Mouse (Mus musculus): Measurements from ENCODE around the gene Faf1.
"Not testable (repeated sequence)": the region's sequence is repeated elsewhere in the genome, so short reads cannot be mapped to it uniquely, and the experiment has no call there.

Faf1 gene

GRCm38 (mm10) chr4:109665101-109665981, 11.0 kb upstream of the Faf1 start:
- peak; percentile 75 for DNase-seq (ENCODE audit: low read depth, low spot score)

- DNase-seq (ENCODE audit: low read depth, low spot score) = peak; percentile 66
Observed at GRCm38 (mm10) chr4:109665982-109666460, 10.4 kb upstream of the Faf1 start.

GRCm38 (mm10) chr4:109666461-109667269, 9.7 kb upstream of the Faf1 start, which contains the start of gene Cdkn2c:
Gene Cdkn2c (minus strand): TSS chr4:109667189.
- DNase-seq (ENCODE audit: low read depth, low spot score) = peak; percentile 89

GRCm38 (mm10) chr4:109667518-109667917, 8.9 kb upstream of the Faf1 start:
- DNase-seq (ENCODE audit: low read depth, low spot score) = no peak

- peak; percentile 65 for DNase-seq (ENCODE audit: low read depth, low spot score)
Observed at GRCm38 (mm10) chr4:109670213-109670612, 6.2 kb upstream of the Faf1 start.

- DNase-seq (ENCODE audit: low read depth, low spot score) = no peak
Observed at GRCm38 (mm10) chr4:109671941-109672340, 4.4 kb upstream of the Faf1 start.

GRCm38 (mm10) chr4:109674097-109674496, 2.3 kb upstream of the Faf1 start:
- DNase-seq (ENCODE audit: low read depth, low spot score) = no peak

- DNase-seq (ENCODE audit: low read depth, low spot score) = no peak
Observed at GRCm38 (mm10) chr4:109677221-109677620, 833 bp downstream of the Faf1 start.

- no peak for DNase-seq (ENCODE audit: low read depth, low spot score)
Observed at GRCm38 (mm10) chr4:109683561-109683960, 7.2 kb downstream of the Faf1 start.

- no peak for DNase-seq (ENCODE audit: low read depth, low spot score)
Observed at GRCm38 (mm10) chr4:109692674-109693073, 16.3 kb downstream of the Faf1 start.

GRCm38 (mm10) chr4:109700727-109701126, 24.3 kb downstream of the Faf1 start:
- not testable (repeated sequence) for DNase-seq (ENCODE audit: low read depth, low spot score)

- peak; percentile 65 for DNase-seq (ENCODE audit: low read depth, low spot score)
Observed at GRCm38 (mm10) chr4:109703568-109703967, 27.2 kb downstream of the Faf1 start.

- DNase-seq (ENCODE audit: low read depth, low spot score) = no peak
Observed at GRCm38 (mm10) chr4:109705349-109705748, 29.0 kb downstream of the Faf1 start.

GRCm38 (mm10) chr4:109719281-109719680, 42.9 kb downstream of the Faf1 start:
- no peak for DNase-seq (ENCODE audit: low read depth, low spot score)

- DNase-seq (ENCODE audit: low read depth, low spot score) = peak; percentile 72
Observed at GRCm38 (mm10) chr4:109729281-109729680, 52.9 kb downstream of the Faf1 start.

- DNase-seq (ENCODE audit: low read depth, low spot score) = no peak
Observed at GRCm38 (mm10) chr4:109735754-109736153, 59.4 kb downstream of the Faf1 start.

- peak; percentile 28 for DNase-seq (ENCODE audit: low read depth, low spot score)
Observed at GRCm38 (mm10) chr4:109743984-109744383, 67.6 kb downstream of the Faf1 start.

- peak; percentile 69 for DNase-seq (ENCODE audit: low read depth, low spot score)
Observed at GRCm38 (mm10) chr4:109759031-109759430, 82.6 kb downstream of the Faf1 start.

GRCm38 (mm10) chr4:109759901-109760300, 83.5 kb downstream of the Faf1 start:
- DNase-seq (ENCODE audit: low read depth, low spot score) = no peak

- DNase-seq (ENCODE audit: low read depth, low spot score) = peak; percentile 65
Observed at GRCm38 (mm10) chr4:109760501-109760900, 84.1 kb downstream of the Faf1 start.

GRCm38 (mm10) chr4:109762768-109763501, 86.5 kb downstream of the Faf1 start:
- DNase-seq (ENCODE audit: low read depth, low spot score) = no peak

- DNase-seq (ENCODE audit: low read depth, low spot score) = no peak
Observed at GRCm38 (mm10) chr4:109769071-109769470, 92.7 kb downstream of the Faf1 start.

Data from CD4-positive, CD25-positive, alpha-beta regulatory T cell, adult 2 months (primary cell).